ENCODE assay signal across 8 mouse cellular contexts in the genomic region with DNA sequence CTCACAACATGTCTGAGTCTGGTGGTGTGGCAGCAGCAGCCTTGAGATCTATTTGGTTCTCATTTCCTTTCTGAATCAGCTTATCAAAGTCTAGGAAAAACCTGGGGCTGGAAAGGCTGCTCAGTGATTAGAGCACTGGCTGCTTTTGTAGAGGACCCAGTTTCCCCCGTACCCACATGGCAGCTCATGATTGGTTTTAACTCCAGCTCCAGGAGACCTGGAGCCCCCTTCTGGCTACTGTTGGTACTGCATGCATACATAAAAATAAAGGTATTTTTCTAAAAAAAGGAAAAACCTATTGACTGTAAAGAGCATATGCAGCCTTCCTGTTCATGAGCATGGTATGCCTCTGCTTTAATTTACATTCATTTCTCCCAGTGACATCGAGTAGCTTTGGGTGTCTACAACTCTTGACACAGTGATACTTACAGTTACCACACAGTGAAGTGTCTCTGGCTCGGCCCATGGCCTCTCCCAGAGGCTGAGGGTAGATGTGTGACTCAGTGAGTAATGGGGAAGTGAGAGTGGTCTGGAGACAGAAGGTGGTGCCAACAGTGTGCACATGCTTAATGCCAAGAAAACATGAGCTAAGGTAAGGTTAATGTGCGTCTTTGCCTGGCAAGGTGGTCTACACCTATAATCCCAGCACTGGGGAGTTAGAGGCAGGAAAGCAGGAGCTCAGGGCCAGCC.
DNase-seq lines count a peak whose midpoint lies in the region; ATAC-seq lines count a peak whose summit lies in the region.

No protein-coding gene starts in this region.

- peak; percentile 54 for DNase-seq in gastrocnemius, adult 18-20 months (ENCODE audit: low spot score)
- DNase-seq in gastrocnemius, postnatal 36 days, result no peak
- DNase-seq in neural tube, embryonic 10.5 days (ENCODE audit: extremely low spot score, low spot score), result peak; percentile 50
- DNase-seq in adrenal gland, postnatal 36 days, result peak; percentile 33 to 61
- DNase-seq in induced T-regulatory cell, adult 2 months (ENCODE audit: low read depth), result peak; percentile 68
- peak; percentile 68 for DNase-seq in naive thymus-derived CD4-positive, alpha-beta T cell, adult 2 months (ENCODE audit: low read depth)

- no peaks in the 10 kb centered on the region for H3K36me3 ChIP-seq in neural tube, embryonic 15.5 days

- H3K9me3 ChIP-seq in neural tube, embryonic 15.5 days (replicated peaks), result no peaks in the 10 kb centered on the region

- ATAC-seq in neural tube, embryonic 15.5 days (ENCODE audit: low FRiP score), result no peak
- ATAC-seq in inflammation-experienced regulatory T-cells, adult 6 months, result no peak

- intact Hi-C loops in gastrocnemius, postnatal 36 days (cut with DNase I), result loop anchor here (1.0 kb wide), 1 partner anchor 354 kb away; no protein-coding TSS in a partner anchor

- H3K9ac ChIP-seq in neural tube, embryonic 15.5 days (replicated peaks), result no peak overlapping the region

- no peak overlapping the region for H3K4me2 ChIP-seq in neural tube, embryonic 15.5 days

- no peak overlapping the region for H3K27ac ChIP-seq in neural tube, embryonic 15.5 days (replicated peaks)

- 70% methylated on average over 4 of the region's 4 CpGs for WGBS in neural tube, embryonic 15.5 days

- H3K4me3 ChIP-seq in neural tube, embryonic 15.5 days (replicated peaks), result no peak overlapping the region

- no peaks in the 10 kb centered on the region for H3K4me1 ChIP-seq in neural tube, embryonic 15.5 days

- no peaks in the 10 kb centered on the region for H3K27me3 ChIP-seq in neural tube, embryonic 15.5 days (replicated peaks)

Comparison
In these comparisons a context has a peak if more than half of its experiments do, and no peak if none do; other contexts are left out.
1. DNase-seq: peak in gastrocnemius, adult 18-20 months (single experiment), neural tube, embryonic 10.5 days (single experiment), adrenal gland, postnatal 36 days (2 of 2), induced T-regulatory cell, adult 2 months (single experiment) and naive thymus-derived CD4-positive, alpha-beta T cell, adult 2 months (single experiment); none in gastrocnemius, postnatal 36 days (0 of 2).